Mouse (Mus musculus): Measurements from ENCODE around the gene Cfap206.

DNA sequence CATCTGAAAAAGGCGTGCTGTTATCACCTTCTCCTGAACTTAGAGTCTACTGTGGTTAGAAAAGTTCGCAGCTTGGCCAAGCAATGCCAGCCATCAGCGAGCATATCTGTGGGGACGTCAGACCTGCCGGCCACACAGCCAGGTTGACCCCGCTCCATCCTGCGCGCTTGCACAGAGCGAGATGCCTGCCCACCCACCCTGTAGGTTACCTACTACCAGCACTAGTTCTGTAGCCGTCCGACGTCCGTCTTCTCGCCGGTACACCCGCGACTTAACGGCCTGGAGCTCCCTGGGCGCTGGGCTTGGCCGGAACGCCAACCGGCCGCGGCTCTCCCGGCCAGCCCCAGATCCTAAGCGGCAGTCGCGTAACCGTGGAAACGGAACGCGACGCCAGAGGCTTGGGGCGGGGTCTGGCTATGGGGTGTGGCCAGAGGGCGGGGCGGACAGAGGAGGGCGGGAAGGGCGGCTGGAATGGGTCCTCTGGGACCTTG is at the start of gene Cfap206:
- TF ChIP-seq CTCF (IDR thresholded peaks at IDR 0.05; ENCODE audit: insufficient read depth, low read length): no peak
- no peak for TF ChIP-seq POLR2A (IDR thresholded peaks at IDR 0.05; ENCODE audit: borderline replicate concordance, extremely low read depth, low read depth, low read length)
